Mouse (Mus musculus) cortical plate, adult 2 months (tissue): ENCODE results near the gene Nudt9. TPM values are rescaled to one million over a fixed set of nuclear protein-coding genes. Genes with fewer than 3 reads are reported as not detected.

ENCODE experiments used
- H3K27ac ChIP-seq: fragments of 200-500 bp; 2 replicates; pipeline ENCODE4 v1.5.1; 2012; ENCODE audit warnings: low read length, control low read depth, inconsistent platforms; ENCODE audit not compliant: insufficient read depth
- H3K4me1 ChIP-seq: fragments of 200-500 bp; 2 replicates; pipeline ENCODE4 v1.6.1; 2011; ENCODE audit warnings: low read length; ENCODE audit not compliant: control insufficient read depth, insufficient read depth
- H3K4me3 ChIP-seq: fragments of 200-500 bp; 2 replicates; pipeline ENCODE4 v1.5.1; 2011; ENCODE audit warnings: mild to moderate bottlenecking, low read length, control low read depth; ENCODE audit not compliant: insufficient read depth
- CTCF ChIP-seq: fragments of 200-500 bp; IDR thresholded peaks from 2 replicates; pipeline ENCODE4 v1.5.1; 2011; ENCODE audit warnings: mild to moderate bottlenecking, control low read depth, low read length; ENCODE audit not compliant: insufficient read depth; ENCODE audit errors: extremely low read depth
- POLR2A ChIP-seq: fragments of 200-500 bp; IDR thresholded peaks from 2 replicates; pipeline ENCODE4 v1.6.1; 2011; ENCODE audit warnings: mild to moderate bottlenecking, low read length, control low read depth; ENCODE audit not compliant: insufficient read depth; ENCODE audit errors: extremely low read depth
- polyA plus RNA-seq: library from polyadenylated mRNA; depleted of rRNA; stranded (reverse); fragments of >200 nt; gene quantifications from 2 replicates; pipeline ENCODE4 v1.2.3, GENCODE M21; 2012

Gene Nudt9
- polyA plus RNA-seq, 1 experiment: 75.7 TPM

DNA sequence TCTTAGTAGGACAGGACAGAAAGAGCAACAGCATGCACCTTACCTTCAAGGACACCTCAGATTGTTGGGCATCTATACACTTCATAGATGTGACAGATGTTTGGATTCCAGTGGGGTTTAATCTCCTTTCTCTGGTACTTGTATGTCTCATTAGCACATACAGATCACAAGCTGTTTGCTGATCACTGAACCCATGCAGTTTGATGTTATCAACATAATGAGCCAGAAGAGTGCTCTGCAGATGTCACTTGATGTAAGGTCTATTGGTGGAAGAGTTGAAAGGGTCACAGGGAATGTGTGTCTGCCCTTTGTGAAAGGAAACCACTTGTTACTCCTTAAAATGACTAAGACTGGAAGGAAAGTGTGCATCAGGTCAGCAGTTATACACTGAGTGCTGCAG lies 11.0 kb upstream of the Nudt9 start:
- TF ChIP-seq POLR2A (no peak), CTCF (no peak)
- no peak overlapping the region for H3K4me3 ChIP-seq
- no peak overlapping the region for H3K27ac ChIP-seq
- no peaks in the 10 kb centered on the region for H3K4me1 ChIP-seq

DNA sequence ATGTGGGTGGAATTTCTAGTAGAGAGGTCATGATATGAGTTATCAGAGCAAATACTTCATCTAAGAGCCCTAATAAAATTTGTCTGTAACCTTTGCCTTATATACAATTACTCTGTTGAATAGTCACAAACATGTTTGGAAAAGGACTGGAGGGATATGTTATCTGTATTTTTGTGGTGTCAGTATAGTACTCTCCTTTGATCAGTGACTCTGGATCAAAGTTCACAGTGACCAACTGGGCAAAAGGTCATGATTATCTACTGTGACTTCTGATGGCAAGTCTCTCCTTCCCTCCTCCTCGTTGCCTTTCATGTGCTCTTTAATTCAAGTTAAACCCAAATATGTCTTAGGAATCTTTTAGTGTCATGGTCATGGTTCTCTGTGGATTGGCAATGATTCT lies 10.3 kb upstream of the Nudt9 start:
- no peak overlapping the region for H3K27ac ChIP-seq
- no peaks in the 10 kb centered on the region for H3K4me1 ChIP-seq
- H3K4me3 ChIP-seq: no peak overlapping the region
- TF ChIP-seq POLR2A: no peak
- no peak for TF ChIP-seq CTCF

DNA sequence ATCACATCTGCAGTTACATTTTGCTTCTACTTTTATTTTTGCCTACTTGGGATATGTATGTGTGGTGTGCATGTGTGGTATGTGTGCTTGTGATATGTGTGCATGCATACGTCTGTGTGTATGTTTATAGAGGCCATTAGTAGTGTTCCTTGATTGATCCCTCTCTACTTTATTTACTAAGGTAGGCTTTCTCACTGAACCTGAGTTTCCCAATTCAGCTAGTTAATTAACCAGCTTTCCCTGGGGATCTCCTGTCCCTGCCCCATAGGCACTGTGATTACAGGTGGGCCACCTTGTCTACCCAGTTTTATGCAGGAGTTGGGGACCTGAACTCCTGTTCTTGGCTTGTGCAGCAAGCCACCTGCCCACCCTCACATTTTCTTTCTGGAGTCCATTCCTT lies 9.4 kb upstream of the Nudt9 start:
- TF ChIP-seq CTCF (no peak), POLR2A (no peak)
- Histone ChIP-seq H3K27ac (no peak overlapping the region), H3K4me3 (no peak overlapping the region), H3K4me1 (no peaks in the 10 kb centered on the region)

DNA sequence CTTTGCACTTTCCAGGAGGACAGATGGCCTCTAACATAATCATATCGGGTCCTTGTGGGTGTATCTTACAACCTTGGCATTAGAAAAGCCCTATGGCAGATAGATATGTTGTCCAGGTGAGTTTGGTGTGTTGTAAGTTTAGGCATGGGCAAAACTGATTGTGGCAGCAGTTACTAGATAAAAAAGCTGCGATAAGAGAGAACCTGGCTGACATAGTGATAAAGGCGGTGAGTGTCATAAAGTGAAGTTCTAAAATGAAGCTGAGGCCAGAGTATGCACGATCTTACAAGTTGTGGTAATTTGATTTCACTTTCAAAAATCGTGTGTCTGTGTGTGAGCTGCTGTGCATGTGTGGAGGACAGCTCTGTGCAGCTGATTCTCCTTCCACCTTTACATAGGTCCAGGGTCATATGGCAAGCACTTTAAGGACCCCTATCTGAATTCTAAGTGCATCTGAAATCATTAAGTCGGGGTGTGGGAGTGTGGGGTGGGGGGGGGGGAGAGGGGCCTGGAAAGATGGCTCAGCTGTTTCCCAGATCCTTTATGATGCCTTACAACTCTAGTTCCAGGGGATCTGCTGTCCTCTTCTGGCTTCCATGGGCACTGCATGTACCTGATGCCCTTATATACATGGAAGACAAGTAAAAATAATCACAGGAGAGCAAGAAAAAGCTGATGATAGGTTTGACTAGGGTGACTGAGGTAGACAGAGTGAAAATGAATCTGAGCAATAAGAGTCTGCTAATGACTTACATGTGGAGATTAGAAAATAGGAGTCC lies 6.8 kb upstream of the Nudt9 start:
- Histone ChIP-seq H3K4me3 (no peak overlapping the region), H3K4me1 (peaks cover 3% of the 10 kb centered on the region; the same call in 1 of the 2 replicates), H3K27ac (no peak overlapping the region)
- peak; percentile 92 for TF ChIP-seq CTCF
- no peak for TF ChIP-seq POLR2A

DNA sequence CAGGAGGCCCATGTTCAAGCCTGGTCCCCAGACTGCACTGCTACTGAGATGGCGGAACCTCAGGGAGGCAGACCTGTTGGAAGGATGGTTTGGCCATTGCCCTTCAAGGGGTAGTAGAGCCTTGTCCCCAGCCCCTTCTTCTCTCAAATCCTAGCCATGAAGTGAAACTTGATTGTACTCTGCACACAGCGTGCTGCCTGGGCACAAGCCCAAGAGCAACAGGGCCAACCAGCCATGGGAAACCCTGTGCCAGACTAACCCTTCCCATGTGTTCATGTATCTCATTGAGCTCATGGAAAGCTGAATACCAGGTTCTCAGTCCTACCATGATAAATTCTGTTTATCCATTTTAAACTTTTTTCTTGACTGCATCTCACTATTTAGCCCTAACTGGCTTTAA lies 3.2 kb upstream of the Nudt9 start:
- H3K4me1 ChIP-seq: peaks cover 8% of the 10 kb centered on the region
- no peak overlapping the region for H3K4me3 ChIP-seq
- H3K27ac ChIP-seq: no peak overlapping the region
- TF ChIP-seq POLR2A: no peak
- no peak for TF ChIP-seq CTCF

DNA sequence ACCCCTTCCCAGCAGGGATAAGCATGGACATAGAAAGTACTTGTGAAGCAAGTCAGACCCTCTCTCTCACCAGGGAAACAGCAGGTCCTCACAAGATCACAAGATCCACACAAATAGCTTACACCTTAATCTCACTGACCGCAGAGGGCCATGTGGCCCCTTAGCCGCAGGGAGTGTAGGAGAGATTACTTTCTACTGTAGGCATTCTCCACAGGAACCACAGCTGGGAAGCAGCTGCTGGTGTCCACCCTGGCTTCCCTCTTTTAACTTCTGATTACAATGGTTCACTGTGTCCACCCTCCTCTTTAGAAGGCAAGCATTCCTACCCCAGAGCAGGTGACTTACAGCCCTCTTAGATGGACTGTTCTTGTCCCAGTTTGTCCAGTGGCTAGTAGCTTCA lies 2.4 kb upstream of the Nudt9 start:
- Histone ChIP-seq H3K27ac (no peak overlapping the region), H3K4me1 (peaks cover 9% of the 10 kb centered on the region), H3K4me3 (no peak overlapping the region)
- TF ChIP-seq POLR2A (no peak), CTCF (no peak)

DNA sequence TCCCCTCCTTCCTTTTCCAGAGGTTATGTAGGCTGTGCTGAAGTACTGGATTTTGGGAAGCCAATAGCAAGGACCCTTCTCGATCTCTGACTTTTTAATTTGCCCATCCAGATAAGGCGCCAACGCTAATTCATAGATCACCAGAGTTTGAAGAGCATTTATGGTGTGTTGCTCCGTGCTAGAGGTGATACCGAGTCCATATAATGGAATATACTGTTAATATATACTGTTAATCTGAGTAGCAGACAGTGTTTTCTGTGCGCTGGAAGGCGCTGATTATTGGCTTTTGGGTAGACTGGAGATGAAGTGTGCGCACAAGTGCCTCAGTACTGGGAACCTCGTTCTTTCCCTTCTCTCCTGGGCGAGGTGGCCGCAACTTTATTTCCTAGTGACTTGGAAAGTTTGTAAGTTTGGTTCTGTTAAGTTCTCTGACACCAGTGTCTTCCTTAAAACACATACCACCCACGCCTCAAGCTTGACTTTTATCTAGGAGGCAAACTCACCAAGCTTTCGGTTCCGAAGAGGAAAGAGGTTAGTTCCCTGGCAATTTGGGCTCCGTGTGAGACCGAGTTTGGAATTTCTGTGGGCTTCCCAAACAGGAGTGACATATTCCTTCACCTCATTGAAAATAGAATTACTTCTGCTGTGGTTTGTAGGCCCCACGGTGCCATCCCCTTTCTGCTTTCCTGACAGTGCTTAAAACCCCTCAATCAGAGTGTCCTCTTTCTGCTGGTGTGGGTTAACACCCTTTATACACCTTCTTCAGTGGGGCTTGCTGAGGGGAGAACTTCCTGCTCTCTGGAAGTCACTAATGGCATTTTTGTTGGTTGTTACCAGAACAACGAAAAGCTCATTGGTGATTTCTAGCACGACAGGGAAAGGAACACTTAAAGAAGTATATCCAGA lies 1.3 kb downstream of the Nudt9 start:
- H3K4me3 ChIP-seq: peak overlapping the region; percentile 68
- no peak for TF ChIP-seq CTCF
- no peak for TF ChIP-seq POLR2A
- peak overlapping the region; percentile 87 for H3K27ac ChIP-seq
- H3K4me1 ChIP-seq: peaks cover 9% of the 10 kb centered on the region

DNA sequence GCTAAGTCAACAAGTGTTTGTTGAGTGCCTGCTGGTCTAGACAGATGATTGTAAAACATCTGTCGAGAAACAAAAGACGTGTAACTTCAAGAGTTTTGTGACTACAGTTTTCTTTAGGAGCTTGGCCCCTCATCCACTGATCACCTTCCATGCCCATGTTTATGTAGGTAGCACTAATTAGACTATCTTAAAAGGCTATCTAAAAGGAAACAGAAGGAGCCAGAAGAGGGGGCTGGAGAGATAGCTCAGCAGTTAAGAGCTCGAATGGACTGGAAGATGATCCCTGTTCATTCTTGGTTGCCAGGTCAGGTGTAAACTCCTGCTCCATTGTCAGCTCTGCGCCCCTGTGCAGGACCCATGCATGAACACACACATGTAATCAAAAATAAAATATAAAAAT lies 2.0 kb downstream of the Nudt9 start:
- 0 out of 2 replicates have a peak overlapping the region, but pooled peaks have one; percentile 87 for H3K27ac ChIP-seq

DNA sequence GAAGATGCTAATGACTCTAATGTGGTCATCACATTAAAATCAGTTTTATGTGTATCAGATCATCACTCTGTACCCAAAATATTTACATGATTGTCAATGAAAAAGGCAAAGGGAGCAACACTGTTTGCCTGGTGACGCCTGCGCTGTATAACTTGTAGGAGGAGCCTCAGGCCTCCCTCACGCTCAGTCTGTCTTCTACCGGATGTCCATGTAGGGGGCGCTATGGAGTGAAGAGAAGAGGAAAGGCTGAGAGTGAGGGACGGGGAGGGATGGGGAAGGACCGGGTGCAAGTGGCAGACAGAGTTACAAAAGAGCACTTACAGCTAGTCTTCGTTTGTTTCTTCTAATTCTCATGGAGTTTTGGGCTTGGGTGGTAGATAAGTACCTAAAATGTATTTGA lies 6.8 kb downstream of the Nudt9 start:
- Histone ChIP-seq H3K27ac (no peak overlapping the region), H3K4me1 (peaks cover 1% of the 10 kb centered on the region; the same call in 1 of the 2 replicates), H3K4me3 (no peak overlapping the region)
- TF ChIP-seq CTCF (peak; percentile 32), POLR2A (no peak)

More for the DNA sequence above, 2.0 kb downstream of the Nudt9 start:
- TF ChIP-seq CTCF (no peak), POLR2A (no peak)
- Histone ChIP-seq H3K4me1 (peaks cover 7% of the 10 kb centered on the region; the same call in 1 of the 2 replicates), H3K4me3 (peak overlapping the region; percentile 68; the same call in 1 of the 2 replicates)

DNA sequence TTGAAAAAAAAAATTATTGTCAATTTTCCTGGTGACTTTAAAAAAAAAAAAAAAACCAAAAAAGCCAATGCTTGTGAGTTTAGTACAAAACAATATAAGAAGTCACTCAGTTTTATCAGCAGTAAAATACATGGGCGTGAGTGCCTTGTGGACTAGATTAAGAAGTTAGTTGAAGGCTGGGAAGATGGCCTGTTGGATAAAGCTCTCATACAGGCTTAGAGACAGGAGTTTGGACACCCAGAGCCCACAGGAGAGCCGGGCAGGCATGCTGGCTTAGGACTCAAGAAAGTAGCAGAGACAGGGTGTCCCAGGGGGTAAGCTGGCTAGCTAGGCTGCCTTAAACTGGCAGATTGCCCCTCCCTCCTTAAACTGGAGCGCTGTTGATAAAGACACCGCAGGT lies 8.8 kb downstream of the Nudt9 start:
- no peak for TF ChIP-seq POLR2A
- TF ChIP-seq CTCF: no peak
- Histone ChIP-seq H3K4me1 (no peaks in the 10 kb centered on the region), H3K4me3 (no peak overlapping the region), H3K27ac (no peak overlapping the region)
